Mouse (Mus musculus) midbrain, embryonic 15.5 days (tissue): ENCODE measurements around the gene Kank2. TPM values are rescaled to one million over a fixed set of nuclear protein-coding genes. Genes with fewer than 3 reads are reported as not detected.

ENCODE experiments used
- ATAC-seq: fragments of 200-750 bp; cut with Nextera tagmentation; replicated peaks from 2 replicates; pipeline ENCODE4 v1.8.0; 2017; ENCODE audit warnings: moderate TSS enrichment
- H3K27ac ChIP-seq: fragments of 300-500 bp; sonication (generic); 2 replicates; pipeline ENCODE4 v1.5.1; 2015; ENCODE audit warnings: mild to moderate bottlenecking, inconsistent platforms
- H3K27me3 ChIP-seq: fragments of 300-500 bp; sonication (generic); replicated peaks from 2 replicates; pipeline ENCODE4 v1.6.1; 2015; ENCODE audit warnings: inconsistent platforms
- H3K36me3 ChIP-seq: fragments of 300-500 bp; sonication (generic); replicated peaks from 2 replicates; pipeline ENCODE4 v1.6.1; 2015; ENCODE audit warnings: inconsistent platforms
- H3K4me1 ChIP-seq: fragments of 300-500 bp; sonication (generic); 2 replicates; pipeline ENCODE4 v1.6.1; 2015; ENCODE audit warnings: inconsistent platforms
- H3K4me2 ChIP-seq: fragments of 300-500 bp; sonication (generic); 2 replicates; pipeline ENCODE4 v1.6.1; 2015; ENCODE audit warnings: inconsistent platforms, mild to moderate bottlenecking, moderate library complexity
- H3K4me3 ChIP-seq: fragments of 300-500 bp; sonication (generic); 2 replicates; pipeline ENCODE4 v1.5.1; 2015; ENCODE audit warnings: mild to moderate bottlenecking, inconsistent platforms
- H3K9ac ChIP-seq: fragments of 300-500 bp; sonication (generic); 2 replicates; pipeline ENCODE4 v1.6.1; 2015; ENCODE audit warnings: mild to moderate bottlenecking, inconsistent platforms
- H3K9me3 ChIP-seq: fragments of 300-500 bp; sonication (generic); 2 replicates; pipeline ENCODE4 v1.6.1; 2016; ENCODE audit warnings: inconsistent platforms
- WGBS: fragments of 180-500 bp; shearing (Covaris S2); methylation state at CpG from one replicate; pipeline ENCODE4 v1.1.7; 2015; ENCODE audit warnings: mixed read lengths; 5-methylcytosine and 5-hydroxymethylcytosine counted together
- polyA plus RNA-seq: library from polyadenylated mRNA; unstranded; fragments of >200 nt; fragmentation: Nextera tagmentation; extraction: Ambion mirVana; gene quantifications from 2 replicates; pipeline ENCODE4 v1.2.1, GENCODE M21; 2015

Gene Kank2
- polyA plus RNA-seq, 1 experiment from 2014 or later, result 5.8 TPM

GRCm38 (mm10) chr9:21769558-21770183, 28.9 kb downstream of the Kank2 start:
- Histone ChIP-seq H3K4me2 (no peak overlapping the region), H3K4me1 (peaks cover 11% of the 10 kb centered on the region), H3K9me3 (no peaks in the 10 kb centered on the region), H3K27me3 (no peaks in the 10 kb centered on the region), H3K27ac (no peak overlapping the region), H3K9ac (no peak overlapping the region), H3K36me3 (no peaks in the 10 kb centered on the region), H3K4me3 (no peak overlapping the region)
- WGBS, result 77% methylated on average over 26 of the region's 26 CpGs
- 0 out of 2 replicates have a peak, but pooled peaks have one; percentile 33 for ATAC-seq

DNA sequence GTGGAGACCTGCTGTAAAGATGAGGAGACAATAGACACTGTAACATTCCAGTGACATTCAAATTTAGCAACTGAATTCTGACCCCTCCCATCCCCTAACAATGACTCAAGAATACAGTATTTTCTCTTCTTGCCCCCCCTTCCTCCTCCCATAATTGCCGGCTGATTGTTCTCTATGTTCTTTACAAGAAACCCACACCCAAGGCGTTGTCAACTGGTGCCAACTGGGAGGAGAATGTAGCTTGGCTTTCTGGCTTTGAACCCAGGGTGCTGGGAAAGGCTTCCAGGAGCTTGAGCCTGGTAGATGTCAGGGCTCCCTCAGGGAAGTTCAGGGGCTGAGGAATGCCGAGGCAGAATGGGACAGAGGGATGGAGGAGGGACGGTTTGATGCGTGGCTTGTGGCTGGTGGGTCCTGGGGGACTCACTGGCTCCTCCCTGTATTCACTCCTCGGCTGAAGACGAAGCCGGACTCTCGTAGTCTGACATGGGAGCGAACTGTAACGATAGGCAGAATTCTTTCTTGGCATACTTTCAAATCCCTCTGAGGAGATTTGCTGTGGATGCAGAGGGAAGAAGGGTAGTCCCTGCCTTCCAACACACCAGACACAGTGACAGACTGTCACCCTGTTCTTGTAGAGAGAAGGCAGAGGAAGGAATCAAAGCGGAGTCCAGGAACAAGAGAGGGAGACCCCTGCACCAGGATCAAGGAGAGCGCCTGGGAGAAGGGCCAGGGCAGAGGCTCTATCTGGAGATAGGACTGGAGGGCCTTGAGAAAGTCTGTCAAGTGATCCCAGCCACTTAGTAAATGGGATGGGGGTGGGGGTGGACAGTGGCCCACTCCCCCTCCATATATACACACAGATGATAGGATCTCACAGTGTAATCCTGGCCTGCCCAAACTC, 29.8 kb downstream of the Kank2 start:
- ATAC-seq, result no peak
- Histone ChIP-seq H3K4me1 (peaks cover 11% of the 10 kb centered on the region), H3K27me3 (no peaks in the 10 kb centered on the region), H3K27ac (no peak overlapping the region), H3K4me3 (no peak overlapping the region), H3K9ac (no peak overlapping the region), H3K4me2 (no peak overlapping the region), H3K9me3 (no peaks in the 10 kb centered on the region), H3K36me3 (no peaks in the 10 kb centered on the region)
- WGBS, result 52% methylated on average over 13 of the region's 13 CpGs

- Histone ChIP-seq H3K9me3 (no peaks in the 10 kb centered on the region), H3K4me2 (no peak overlapping the region), H3K27me3 (no peaks in the 10 kb centered on the region), H3K4me3 (no peak overlapping the region), H3K27ac (no peak overlapping the region), H3K36me3 (no peaks in the 10 kb centered on the region), H3K4me1 (peaks cover 11% of the 10 kb centered on the region), H3K9ac (no peak overlapping the region)
- 85% methylated on average over 11 of the region's 11 CpGs for WGBS
- ATAC-seq, result no peak
Measured at GRCm38 (mm10) chr9:21767896-21768295, 30.6 kb downstream of the Kank2 start.

- H3K36me3 ChIP-seq, result no peaks in the 10 kb centered on the region
- no peak overlapping the region for H3K27ac ChIP-seq
- WGBS, result 96% methylated on average over 6 of the region's 6 CpGs
- no peak for ATAC-seq
- no peaks in the 10 kb centered on the region for H3K9me3 ChIP-seq
- no peak overlapping the region for H3K4me2 ChIP-seq
- no peak overlapping the region for H3K4me3 ChIP-seq
- H3K4me1 ChIP-seq, result peaks cover 20% of the 10 kb centered on the region
- H3K27me3 ChIP-seq, result no peaks in the 10 kb centered on the region
- no peak overlapping the region for H3K9ac ChIP-seq
Measured at GRCm38 (mm10) chr9:21764084-21764999, 34.2 kb downstream of the Kank2 start.

- no peaks in the 10 kb centered on the region for H3K27me3 ChIP-seq
- ATAC-seq, result no peak
- H3K9ac ChIP-seq, result no peak overlapping the region
- H3K9me3 ChIP-seq, result no peaks in the 10 kb centered on the region
- H3K4me2 ChIP-seq, result no peak overlapping the region
- H3K4me3 ChIP-seq, result no peak overlapping the region
- no peak overlapping the region for H3K27ac ChIP-seq
- H3K4me1 ChIP-seq, result peaks cover 10% of the 10 kb centered on the region
- no peaks in the 10 kb centered on the region for H3K36me3 ChIP-seq
Measured at GRCm38 (mm10) chr9:21762135-21762534, 36.4 kb downstream of the Kank2 start.

- H3K4me3 ChIP-seq, result peak within 1 kb of the TSS; percentile 85
- H3K36me3 ChIP-seq, result no peaks in the 10 kb centered on the region
- H3K4me1 ChIP-seq, result peaks cover 10% of the 10 kb centered on the region
- H3K9me3 ChIP-seq, result no peaks in the 10 kb centered on the region
- no peaks in the 10 kb centered on the region for H3K27me3 ChIP-seq
- WGBS, result under 1% methylated on average over 51 of the region's 54 CpGs
- H3K4me2 ChIP-seq, result peak within 1 kb of the TSS; percentile 97
- peak; percentile 97 for ATAC-seq
- H3K27ac ChIP-seq, result peak within 1 kb of the TSS; percentile 79
- H3K9ac ChIP-seq, result peak within 1 kb of the TSS; percentile 45
Measured at GRCm38 (mm10) chr9:21760155-21761088, 38.1 kb downstream of the Kank2 start, which contains the start of gene Spc24. Gene Spc24, minus strand, starts transcription at chr9:21760303.

DNA sequence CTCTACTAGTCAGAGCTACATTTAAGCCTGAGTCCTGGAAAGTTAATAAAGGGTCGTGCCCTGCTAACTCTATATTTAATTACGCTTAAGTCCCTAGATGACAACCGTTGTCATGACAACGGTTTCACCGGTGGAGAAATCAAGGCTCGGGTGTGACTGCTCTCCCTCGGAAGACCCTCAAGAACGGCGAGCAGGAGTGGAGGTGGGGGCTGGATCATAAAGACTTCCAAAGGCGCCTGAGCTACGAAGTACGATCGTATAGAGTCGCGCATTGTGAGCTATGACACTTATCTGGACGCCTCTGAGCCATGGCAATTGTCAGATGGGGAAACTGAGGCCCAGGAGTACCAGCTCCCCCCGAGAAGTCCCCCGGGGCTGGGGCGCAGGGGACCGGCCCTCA, 38.8 kb downstream of the Kank2 start:
- no peaks in the 10 kb centered on the region for H3K36me3 ChIP-seq
- under 1% methylated on average over 20 of the region's 20 CpGs for WGBS
- peaks cover 10% of the 10 kb centered on the region for H3K4me1 ChIP-seq
- ATAC-seq, result peak; percentile 31; the same call in 1 of the 2 replicates
- no peaks in the 10 kb centered on the region for H3K9me3 ChIP-seq
- no peak overlapping the region for H3K27ac ChIP-seq
- peak overlapping the region; percentile 85 for H3K4me3 ChIP-seq
- H3K4me2 ChIP-seq, result peak overlapping the region; percentile 97
- H3K9ac ChIP-seq, result peak overlapping the region; percentile 45; the same call in 1 of the 2 replicates
- H3K27me3 ChIP-seq, result no peaks in the 10 kb centered on the region

DNA sequence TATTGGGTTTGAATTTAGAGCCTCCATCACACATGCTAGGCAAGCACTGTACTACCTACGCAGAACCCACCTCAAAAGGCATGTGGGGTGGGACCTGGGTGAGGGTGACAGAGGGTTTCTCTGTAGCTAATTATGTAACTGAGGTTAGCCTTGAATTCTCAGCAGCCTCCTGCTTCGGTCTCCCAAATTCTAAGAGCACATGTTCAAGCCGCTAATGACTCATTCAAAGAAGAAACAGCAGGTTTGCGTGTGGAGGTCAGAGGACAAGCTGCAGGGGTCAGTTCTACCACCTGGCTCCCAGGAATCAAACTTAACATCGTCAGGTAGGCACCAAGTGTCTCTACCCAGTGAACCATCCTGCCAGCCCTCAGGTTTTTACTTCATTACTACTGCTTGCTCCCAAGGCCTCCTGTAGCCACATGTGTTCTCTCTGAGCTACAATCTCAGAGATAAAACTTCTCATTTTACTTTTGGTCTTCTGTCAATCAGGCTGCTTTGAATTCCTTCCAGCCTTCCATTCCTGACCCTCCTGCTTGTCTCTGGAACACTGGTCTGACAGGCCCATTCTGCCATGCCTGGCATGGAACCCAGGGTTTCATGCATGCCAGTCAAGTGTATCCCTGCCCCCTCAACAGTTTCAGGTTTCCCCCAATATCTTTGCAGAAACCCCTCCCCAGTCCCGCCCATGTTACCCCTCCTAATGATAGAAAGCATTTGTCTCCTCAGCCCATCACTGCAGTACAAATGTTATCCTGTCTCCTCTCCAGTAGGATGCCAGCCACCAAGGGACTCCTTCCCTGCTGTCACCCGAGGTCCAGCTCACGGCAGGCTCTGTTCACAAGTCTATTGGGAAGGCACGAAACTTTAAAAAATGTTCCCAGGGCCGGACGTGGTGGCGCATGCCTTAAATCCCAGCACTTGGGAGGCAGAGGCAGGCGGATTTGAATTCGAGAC, 39.7 kb downstream of the Kank2 start:
- 61% methylated on average over 14 of the region's 14 CpGs for WGBS
- Histone ChIP-seq H3K4me3 (peak overlapping the region; percentile 85; the same call in 1 of the 2 replicates), H3K4me1 (peaks cover 10% of the 10 kb centered on the region), H3K9me3 (no peaks in the 10 kb centered on the region), H3K27me3 (no peaks in the 10 kb centered on the region), H3K9ac (no peak overlapping the region), H3K36me3 (no peaks in the 10 kb centered on the region), H3K27ac (no peak overlapping the region), H3K4me2 (peak overlapping the region; percentile 97)
- ATAC-seq, result no peak

GRCm38 (mm10) chr9:21754516-21755321, 43.8 kb downstream of the Kank2 start:
- Histone ChIP-seq H3K9ac (no peak overlapping the region), H3K4me1 (peaks cover 5% of the 10 kb centered on the region), H3K4me2 (no peak overlapping the region), H3K36me3 (no peaks in the 10 kb centered on the region), H3K4me3 (no peak overlapping the region), H3K27me3 (no peaks in the 10 kb centered on the region), H3K27ac (no peak overlapping the region), H3K9me3 (no peaks in the 10 kb centered on the region)
- 83% methylated on average over 13 of the region's 13 CpGs for WGBS
- ATAC-seq, result no peak

GRCm38 (mm10) chr9:21754003-21754402, 44.5 kb downstream of the Kank2 start:
- no peak overlapping the region for H3K27ac ChIP-seq
- H3K4me1 ChIP-seq, result no peaks in the 10 kb centered on the region
- ATAC-seq, result no peak
- no peak overlapping the region for H3K9ac ChIP-seq
- H3K4me3 ChIP-seq, result no peak overlapping the region
- no peaks in the 10 kb centered on the region for H3K36me3 ChIP-seq
- whole genome bisulfite sequencing, result 97% methylated on average over 2 of the region's 2 CpGs
- H3K27me3 ChIP-seq, result no peaks in the 10 kb centered on the region
- no peaks in the 10 kb centered on the region for H3K9me3 ChIP-seq
- H3K4me2 ChIP-seq, result no peak overlapping the region
